Comparison of ENCODE assay signal across 20 mouse cellular contexts in genomic region chr19:22336278-22336677, GRCm38 (mm10).
A peak's percentile ranks its signal among the peaks of the same experiment; 100 is the strongest.
DNase-seq lines count a peak whose midpoint lies in the region; ATAC-seq lines count a peak whose summit lies in the region.
"Had no signal": no experiment of that assay in that cellular context is flagged by ENCODE, and none has a peak within 500 bp of the region (broad histone marks: within the 10 kb centered on the region; RNA-seq: fewer than 3 reads in every experiment).

No protein-coding gene starts in this region.

- DNase-seq in hindbrain, embryonic 11.5 days (ENCODE audit: low spot score) = no peak
- DNase-seq in hindbrain, embryonic 14.5 days (ENCODE audit: low spot score) = no peak
- DNase-seq in kidney, postnatal 14 days = no peak
- no peak for DNase-seq in midbrain, embryonic 14.5 days
- DNase-seq: adrenal gland, postnatal 14 days; cerebellum, adult 11-12 months; cerebellum, adult 9-10 months; cerebellum, postnatal 25 days; gastrocnemius, postnatal 36 days; heart, adult 18-20 months had no signal

- H3K9me3 ChIP-seq in hindbrain, embryonic 11.5 days (ENCODE audit: control insufficient read depth, low read length) = no peaks in the 10 kb centered on the region
- no peaks in the 10 kb centered on the region for H3K9me3 ChIP-seq in hindbrain, embryonic 14.5 days (ENCODE audit: control insufficient read depth, low read length)
- H3K9me3 ChIP-seq in kidney, embryonic 15.5 days (replicated peaks) = no peaks in the 10 kb centered on the region
- no peaks in the 10 kb centered on the region for H3K9me3 ChIP-seq in midbrain, embryonic 13.5 days
- no peaks in the 10 kb centered on the region for H3K9me3 ChIP-seq in midbrain, embryonic 14.5 days (ENCODE audit: control insufficient read depth, low read length)
- no peaks in the 10 kb centered on the region for H3K9me3 ChIP-seq in neural tube, embryonic 15.5 days (replicated peaks)
- H3K9me3 ChIP-seq: hindbrain, embryonic 10.5 days had no signal

- H3K4me2 ChIP-seq in hindbrain, embryonic 11.5 days (replicated peaks; ENCODE audit: low read depth, low read length) = no peak overlapping the region
- no peak overlapping the region for H3K4me2 ChIP-seq in hindbrain, embryonic 14.5 days (replicated peaks)
- H3K4me2 ChIP-seq in kidney, embryonic 15.5 days = no peak overlapping the region
- H3K4me2 ChIP-seq in midbrain, embryonic 13.5 days (replicated peaks) = no peak overlapping the region
- H3K4me2 ChIP-seq in midbrain, embryonic 14.5 days (ENCODE audit: low read length) = no peak overlapping the region
- H3K4me2 ChIP-seq in neural tube, embryonic 15.5 days = no peak overlapping the region
- H3K4me2 ChIP-seq: heart, embryonic 12.5 days had no signal

- 88% methylated on average over 3 of the region's 3 CpGs for WGBS in hindbrain, embryonic 11.5 days
- WGBS in hindbrain, embryonic 14.5 days = 91% methylated on average over 3 of the region's 3 CpGs
- WGBS in kidney, embryonic 15.5 days = 85% methylated on average over 3 of the region's 3 CpGs
- WGBS in midbrain, embryonic 13.5 days = 91% methylated on average over 3 of the region's 3 CpGs
- 91% methylated on average over 3 of the region's 3 CpGs for WGBS in midbrain, embryonic 14.5 days
- 93% methylated on average over 3 of the region's 3 CpGs for WGBS in neural tube, embryonic 15.5 days

- H3K4me1 ChIP-seq in hindbrain, embryonic 11.5 days (replicated peaks; ENCODE audit: control insufficient read depth, insufficient read depth, low read length) = no peaks in the 10 kb centered on the region
- H3K4me1 ChIP-seq in hindbrain, embryonic 14.5 days (replicated peaks; ENCODE audit: control insufficient read depth, insufficient read depth, low read length) = no peaks in the 10 kb centered on the region
- no peaks in the 10 kb centered on the region for H3K4me1 ChIP-seq in kidney, embryonic 15.5 days
- no peaks in the 10 kb centered on the region for H3K4me1 ChIP-seq in midbrain, embryonic 13.5 days (replicated peaks)
- no peaks in the 10 kb centered on the region for H3K4me1 ChIP-seq in midbrain, embryonic 14.5 days (ENCODE audit: control insufficient read depth, insufficient read depth, low read length)
- H3K4me1 ChIP-seq in neural tube, embryonic 15.5 days = no peaks in the 10 kb centered on the region
- H3K4me1 ChIP-seq: heart, embryonic 12.5 days; hindbrain, embryonic 10.5 days had no signal

- 0 out of 2 replicates have a peak, but pooled peaks have one; percentile 56 for ATAC-seq in hindbrain, embryonic 11.5 days (ENCODE audit: low FRiP score)
- ATAC-seq in hindbrain, embryonic 14.5 days (ENCODE audit: low FRiP score) = no peak
- ATAC-seq in kidney, embryonic 15.5 days (replicated peaks; ENCODE audit: low FRiP score) = peak; percentile 43; the same call in 1 of the 2 replicates
- ATAC-seq in midbrain, embryonic 13.5 days = peak; percentile 73; the same call in 1 of the 2 replicates
- ATAC-seq in midbrain, embryonic 14.5 days (ENCODE audit: low FRiP score, low TSS enrichment) = no peak
- peak; percentile 32; the same call in 1 of the 2 replicates for ATAC-seq in neural tube, embryonic 15.5 days (ENCODE audit: low FRiP score)
- ATAC-seq: activated CD4-positive, CD25-positive, alpha-beta regulatory T cell, adult 4 months; forebrain, embryonic 14.5 days; inflammation-experienced regulatory T-cells, adult 6 months; Patski had no signal

- H3K4me3 ChIP-seq in hindbrain, embryonic 11.5 days (ENCODE audit: low read depth, low read length) = no peak overlapping the region
- H3K4me3 ChIP-seq in hindbrain, embryonic 14.5 days (replicated peaks; ENCODE audit: low read length) = no peak overlapping the region
- H3K4me3 ChIP-seq in kidney, embryonic 15.5 days (replicated peaks) = no peak overlapping the region
- H3K4me3 ChIP-seq in midbrain, embryonic 13.5 days (replicated peaks) = no peak overlapping the region
- no peak overlapping the region for H3K4me3 ChIP-seq in midbrain, embryonic 14.5 days (replicated peaks; ENCODE audit: low read depth, low read length)
- no peak overlapping the region for H3K4me3 ChIP-seq in neural tube, embryonic 15.5 days (replicated peaks)
- H3K4me3 ChIP-seq: heart, embryonic 12.5 days; hindbrain, embryonic 10.5 days had no signal

- no peak overlapping the region for H3K9ac ChIP-seq in hindbrain, embryonic 11.5 days (ENCODE audit: low read depth, low read length)
- H3K9ac ChIP-seq in hindbrain, embryonic 14.5 days = no peak overlapping the region
- no peak overlapping the region for H3K9ac ChIP-seq in kidney, embryonic 15.5 days
- H3K9ac ChIP-seq in midbrain, embryonic 13.5 days (replicated peaks) = no peak overlapping the region
- H3K9ac ChIP-seq in midbrain, embryonic 14.5 days (replicated peaks; ENCODE audit: low read length) = no peak overlapping the region
- no peak overlapping the region for H3K9ac ChIP-seq in neural tube, embryonic 15.5 days (replicated peaks)
- H3K9ac ChIP-seq: heart, embryonic 12.5 days had no signal

- H3K27me3 ChIP-seq in hindbrain, embryonic 11.5 days (ENCODE audit: control insufficient read depth, insufficient read depth, low read length) = no peaks in the 10 kb centered on the region
- H3K27me3 ChIP-seq in hindbrain, embryonic 14.5 days (ENCODE audit: control insufficient read depth, insufficient read depth, low read length) = no peaks in the 10 kb centered on the region
- H3K27me3 ChIP-seq in kidney, embryonic 15.5 days = no peaks in the 10 kb centered on the region
- H3K27me3 ChIP-seq in midbrain, embryonic 13.5 days = no peaks in the 10 kb centered on the region
- H3K27me3 ChIP-seq in midbrain, embryonic 14.5 days (ENCODE audit: control insufficient read depth, insufficient read depth, low read length) = no peaks in the 10 kb centered on the region
- H3K27me3 ChIP-seq in neural tube, embryonic 15.5 days (replicated peaks) = no peaks in the 10 kb centered on the region
- H3K27me3 ChIP-seq: CH12.LX; heart, embryonic 12.5 days had no signal

- H3K27ac ChIP-seq in hindbrain, embryonic 11.5 days (ENCODE audit: low read depth, low read length) = no peak overlapping the region
- H3K27ac ChIP-seq in hindbrain, embryonic 14.5 days = no peak overlapping the region
- no peak overlapping the region for H3K27ac ChIP-seq in kidney, embryonic 15.5 days
- H3K27ac ChIP-seq in midbrain, embryonic 13.5 days = no peak overlapping the region
- no peak overlapping the region for H3K27ac ChIP-seq in midbrain, embryonic 14.5 days (replicated peaks; ENCODE audit: low read depth, low read length)
- no peak overlapping the region for H3K27ac ChIP-seq in neural tube, embryonic 15.5 days (replicated peaks)
- H3K27ac ChIP-seq: hindbrain, embryonic 10.5 days had no signal

- H3K36me3 ChIP-seq in hindbrain, embryonic 11.5 days (ENCODE audit: control insufficient read depth, insufficient read depth, low read length) = no peaks in the 10 kb centered on the region
- no peaks in the 10 kb centered on the region for H3K36me3 ChIP-seq in hindbrain, embryonic 14.5 days (replicated peaks; ENCODE audit: control insufficient read depth, insufficient read depth)
- H3K36me3 ChIP-seq in kidney, embryonic 15.5 days = no peaks in the 10 kb centered on the region
- no peaks in the 10 kb centered on the region for H3K36me3 ChIP-seq in midbrain, embryonic 13.5 days
- H3K36me3 ChIP-seq in midbrain, embryonic 14.5 days (ENCODE audit: control insufficient read depth, insufficient read depth, low read length) = no peaks in the 10 kb centered on the region
- no peaks in the 10 kb centered on the region for H3K36me3 ChIP-seq in neural tube, embryonic 15.5 days
- H3K36me3 ChIP-seq: heart, embryonic 12.5 days; hindbrain, embryonic 10.5 days had no signal

Comparison
In these comparisons a context has a peak if more than half of its experiments do, and no peak if none do; other contexts are left out.
1. ATAC-seq: peak in hindbrain, embryonic 11.5 days (single experiment), kidney, embryonic 15.5 days (single experiment), midbrain, embryonic 13.5 days (single experiment) and neural tube, embryonic 15.5 days (single experiment); none in hindbrain, embryonic 14.5 days (single experiment) and midbrain, embryonic 14.5 days (single experiment).